Mouse (Mus musculus) hindbrain, embryonic 15.5 days (tissue): ENCODE measurements around the gene Nmi. TPM values are rescaled to one million over a fixed set of nuclear protein-coding genes. Genes with fewer than 3 reads are reported as not detected.

Experiments
- ATAC-seq: fragments of 200-750 bp; cut with Nextera tagmentation; 2 replicates; pipeline ENCODE4 v1.8.0; 2017; ENCODE audit warnings: low read depth, moderate number of reproducible peaks, moderate TSS enrichment; ENCODE audit not compliant: low FRiP score
- H3K27ac ChIP-seq: fragments of 300-500 bp; sonication (generic); replicated peaks from 2 replicates; pipeline ENCODE4 v1.5.1; 2015; ENCODE audit warnings: mild to moderate bottlenecking, inconsistent platforms
- H3K27me3 ChIP-seq: fragments of 300-500 bp; sonication (generic); 2 replicates; pipeline ENCODE4 v1.6.1; 2015; ENCODE audit warnings: control low read depth, inconsistent platforms
- H3K36me3 ChIP-seq: fragments of 300-500 bp; sonication (generic); 2 replicates; pipeline ENCODE4 v1.6.1; 2015; ENCODE audit warnings: control low read depth, inconsistent platforms
- H3K4me1 ChIP-seq: fragments of 300-500 bp; sonication (generic); replicated peaks from 2 replicates; pipeline ENCODE4 v1.6.1; 2015; ENCODE audit warnings: control low read depth, inconsistent platforms
- H3K4me2 ChIP-seq: fragments of 300-500 bp; sonication (generic); 2 replicates; pipeline ENCODE4 v1.6.1; 2015; ENCODE audit warnings: moderate library complexity, mild to moderate bottlenecking, inconsistent platforms
- H3K4me3 ChIP-seq: fragments of 300-500 bp; sonication (generic); 2 replicates; pipeline ENCODE4 v1.5.1; 2015; ENCODE audit warnings: mild to moderate bottlenecking, inconsistent platforms
- H3K9ac ChIP-seq: fragments of 300-500 bp; sonication (generic); 2 replicates; pipeline ENCODE4 v1.6.1; 2015; ENCODE audit warnings: inconsistent platforms
- H3K9me3 ChIP-seq: fragments of 300-500 bp; sonication (generic); 2 replicates; pipeline ENCODE4 v1.6.1; 2016; ENCODE audit warnings: control low read depth, inconsistent platforms
- WGBS: fragments of 180-500 bp; shearing (Covaris S2); methylation state at CpG from one replicate; pipeline ENCODE4 v1.1.7; 2015; 5-methylcytosine and 5-hydroxymethylcytosine counted together
- polyA plus RNA-seq: library from polyadenylated mRNA; unstranded; fragments of >200 nt; fragmentation: Nextera tagmentation; extraction: Ambion mirVana; gene quantifications from 2 replicates; pipeline ENCODE4 v1.2.1, GENCODE M21; 2015

The Nmi gene
- polyA plus RNA-seq, 1 experiment from 2014 or later: 4.4 TPM

GRCm38 (mm10) chr2:51982288-51982687, 9.0 kb upstream of the Nmi start:
- 79% methylated on average over 13 of the region's 13 CpGs for WGBS
- no peak overlapping the region for H3K4me2 ChIP-seq
- H3K9me3 ChIP-seq: no peaks in the 10 kb centered on the region
- H3K4me1 ChIP-seq: no peaks in the 10 kb centered on the region
- H3K27ac ChIP-seq: no peak overlapping the region
- ATAC-seq: no peak
- H3K9ac ChIP-seq: no peak overlapping the region
- H3K27me3 ChIP-seq: no peaks in the 10 kb centered on the region
- no peaks in the 10 kb centered on the region for H3K36me3 ChIP-seq
- no peak overlapping the region for H3K4me3 ChIP-seq

DNA sequence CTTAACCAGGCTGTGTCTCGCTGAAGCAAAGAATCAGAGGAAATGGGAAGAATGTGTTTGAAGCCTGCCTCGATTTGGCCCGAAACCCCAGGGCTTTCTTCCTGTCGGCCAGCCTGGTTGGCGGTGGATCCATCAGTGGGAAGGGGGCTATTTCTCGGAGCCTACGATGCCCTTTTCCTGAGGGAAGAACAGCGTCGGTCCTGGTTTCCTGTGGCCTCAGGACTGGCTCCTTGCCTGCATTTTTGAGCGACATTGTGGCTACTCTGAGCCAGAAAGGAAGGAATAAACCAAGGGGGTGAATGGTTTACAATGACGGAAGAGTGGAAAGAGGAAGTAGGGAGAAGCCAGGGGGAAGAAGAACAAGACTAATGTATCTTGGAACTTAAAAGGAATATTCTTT, 8.3 kb upstream of the Nmi start:
- no peaks in the 10 kb centered on the region for H3K4me1 ChIP-seq
- WGBS: 49% methylated on average over 11 of the region's 11 CpGs
- ATAC-seq: no peak
- H3K4me2 ChIP-seq: peak overlapping the region; percentile 20
- no peak overlapping the region for H3K27ac ChIP-seq
- no peak overlapping the region for H3K9ac ChIP-seq
- no peaks in the 10 kb centered on the region for H3K36me3 ChIP-seq
- no peak overlapping the region for H3K4me3 ChIP-seq
- no peaks in the 10 kb centered on the region for H3K9me3 ChIP-seq
- no peaks in the 10 kb centered on the region for H3K27me3 ChIP-seq

DNA sequence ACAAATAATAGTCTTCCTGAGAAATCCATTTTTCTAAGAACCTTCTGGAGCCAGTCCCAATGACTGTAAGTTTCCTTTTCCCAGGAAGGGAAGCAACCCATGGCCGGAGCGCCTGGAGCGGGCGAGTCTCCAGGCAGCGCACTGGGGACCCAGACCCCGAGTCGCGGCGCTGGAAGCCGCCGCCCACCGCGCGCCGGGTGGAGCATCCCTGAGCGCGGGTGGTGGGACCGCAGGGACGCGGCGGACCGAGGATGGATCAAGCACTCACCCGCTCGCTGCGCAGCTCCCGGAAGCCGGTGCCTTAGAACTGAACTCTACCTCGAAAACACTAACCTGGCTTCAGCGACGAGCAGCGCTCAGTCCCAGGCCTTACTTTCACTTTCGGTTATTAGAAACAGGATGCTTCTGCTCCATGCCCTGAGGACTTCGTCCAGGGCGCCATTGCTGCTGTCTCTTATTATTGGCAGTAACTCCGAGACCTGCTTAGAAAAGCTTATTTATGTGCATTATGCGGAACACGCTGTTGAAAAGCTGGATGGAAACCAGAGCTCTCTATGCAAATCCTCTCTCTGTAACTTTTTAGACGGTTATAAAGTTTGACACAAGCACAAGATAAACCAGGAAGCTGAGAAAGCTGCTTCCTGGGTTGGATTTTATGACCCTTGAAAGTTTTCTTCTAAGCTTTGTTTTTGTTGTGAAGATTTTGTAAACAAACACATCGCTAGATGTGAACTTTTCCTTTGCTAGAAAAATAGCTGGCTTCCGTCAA, 469 bp downstream of the Nmi start:
- Histone ChIP-seq H3K4me1 (0 out of 2 replicates have a peak, but pooled peaks cover 3% of the 10 kb centered on the region), H3K9ac (peak overlapping the region; percentile 53), H3K36me3 (no peaks in the 10 kb centered on the region), H3K27ac (no peak overlapping the region; the same call in 1 of the 2 replicates), H3K4me2 (peak overlapping the region; percentile 88), H3K9me3 (no peaks in the 10 kb centered on the region), H3K4me3 (peak overlapping the region; percentile 54), H3K27me3 (no peaks in the 10 kb centered on the region)
- 3% methylated on average over 40 of the region's 40 CpGs for WGBS
- ATAC-seq: peak; percentile 69

GRCm38 (mm10) chr2:51972142-51972541, 1.2 kb downstream of the Nmi start:
- Histone ChIP-seq H3K4me2 (peak overlapping the region; percentile 88), H3K27me3 (no peaks in the 10 kb centered on the region), H3K27ac (no peak overlapping the region), H3K9me3 (no peaks in the 10 kb centered on the region), H3K9ac (no peak overlapping the region), H3K36me3 (no peaks in the 10 kb centered on the region), H3K4me3 (peak overlapping the region; percentile 54), H3K4me1 (0 out of 2 replicates have a peak, but pooled peaks cover 3% of the 10 kb centered on the region)
- ATAC-seq: no peak
- 64% methylated on average over 5 of the region's 5 CpGs for WGBS

- Histone ChIP-seq H3K4me2 (no peak overlapping the region), H3K9ac (no peak overlapping the region), H3K27ac (no peak overlapping the region), H3K9me3 (no peaks in the 10 kb centered on the region), H3K4me3 (no peak overlapping the region), H3K27me3 (no peaks in the 10 kb centered on the region), H3K36me3 (no peaks in the 10 kb centered on the region), H3K4me1 (0 out of 2 replicates have a peak, but pooled peaks cover 3% of the 10 kb centered on the region)
- no peak for ATAC-seq
- WGBS: 97% methylated on average over 4 of the region's 4 CpGs
Measured at GRCm38 (mm10) chr2:51970897-51971296, 2.4 kb downstream of the Nmi start.

GRCm38 (mm10) chr2:51967288-51967687, 6.0 kb downstream of the Nmi start:
- H3K36me3 ChIP-seq: no peaks in the 10 kb centered on the region
- H3K4me3 ChIP-seq: no peak overlapping the region
- 85% methylated on average over 3 of the region's 3 CpGs for WGBS
- no peak overlapping the region for H3K4me2 ChIP-seq
- no peaks in the 10 kb centered on the region for H3K27me3 ChIP-seq
- H3K9ac ChIP-seq: no peak overlapping the region
- no peak for ATAC-seq
- no peak overlapping the region for H3K27ac ChIP-seq
- H3K4me1 ChIP-seq: no peaks in the 10 kb centered on the region
- no peaks in the 10 kb centered on the region for H3K9me3 ChIP-seq

DNA sequence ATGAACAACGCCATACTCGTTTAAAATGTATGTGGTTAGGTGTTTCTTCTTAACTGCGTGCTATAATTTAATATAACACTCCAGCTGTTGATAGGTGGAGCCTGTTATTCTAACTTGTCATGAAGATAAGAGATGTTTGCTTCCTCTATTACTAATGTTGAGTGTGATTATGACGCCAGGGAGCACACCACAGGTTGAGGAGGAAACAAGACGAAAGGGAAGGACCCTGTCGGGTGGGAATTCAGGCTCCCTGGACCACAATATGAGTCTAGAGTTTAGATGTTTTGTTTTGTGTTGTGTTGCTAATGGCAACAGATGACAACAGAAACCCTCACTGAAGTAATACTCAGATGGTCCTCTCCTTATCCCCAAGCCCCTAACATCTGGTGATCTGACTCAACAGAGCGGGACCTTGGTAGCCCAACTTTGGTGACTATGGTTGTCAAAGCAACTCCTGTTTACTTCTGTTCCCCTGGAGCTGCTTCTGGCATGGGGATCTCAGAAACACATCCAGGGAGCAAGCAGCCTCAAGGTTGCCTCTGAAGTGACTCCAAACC, 19.6 kb downstream of the Nmi start:
- Histone ChIP-seq H3K4me3 (no peak overlapping the region), H3K27me3 (no peaks in the 10 kb centered on the region), H3K36me3 (no peaks in the 10 kb centered on the region), H3K4me2 (no peak overlapping the region), H3K9ac (no peak overlapping the region), H3K4me1 (no peaks in the 10 kb centered on the region), H3K9me3 (no peaks in the 10 kb centered on the region), H3K27ac (no peak overlapping the region)
- no peak for ATAC-seq
- WGBS: 88% methylated on average over 7 of the region's 7 CpGs

- 49% methylated on average over 1 of the region's 1 CpGs for WGBS
Measured at GRCm38 (mm10) chr2:51950876-51951275, 22.4 kb downstream of the Nmi start.

GRCm38 (mm10) chr2:51948105-51948830, 25.0 kb downstream of the Nmi start:
- H3K4me2 ChIP-seq: no peak overlapping the region
- WGBS: 86% methylated on average over 6 of the region's 6 CpGs
- H3K27me3 ChIP-seq: no peaks in the 10 kb centered on the region
- H3K27ac ChIP-seq: no peak overlapping the region
- no peak overlapping the region for H3K4me3 ChIP-seq
- no peaks in the 10 kb centered on the region for H3K4me1 ChIP-seq
- no peak for ATAC-seq
- H3K9ac ChIP-seq: no peak overlapping the region
- no peaks in the 10 kb centered on the region for H3K36me3 ChIP-seq
- H3K9me3 ChIP-seq: no peaks in the 10 kb centered on the region

More at GRCm38 (mm10) chr2:51950876-51951275, 22.4 kb downstream of the Nmi start:
- Histone ChIP-seq H3K4me3 (no peak overlapping the region), H3K9me3 (no peaks in the 10 kb centered on the region), H3K36me3 (no peaks in the 10 kb centered on the region), H3K27me3 (no peaks in the 10 kb centered on the region), H3K4me1 (no peaks in the 10 kb centered on the region), H3K27ac (no peak overlapping the region), H3K9ac (no peak overlapping the region), H3K4me2 (no peak overlapping the region)
- no peak for ATAC-seq

GRCm38 (mm10) chr2:51945812-51946211, 27.5 kb downstream of the Nmi start:
- Histone ChIP-seq H3K27ac (no peak overlapping the region), H3K9me3 (no peaks in the 10 kb centered on the region), H3K4me1 (no peaks in the 10 kb centered on the region), H3K9ac (no peak overlapping the region), H3K27me3 (no peaks in the 10 kb centered on the region), H3K36me3 (no peaks in the 10 kb centered on the region), H3K4me2 (no peak overlapping the region), H3K4me3 (no peak overlapping the region)
- ATAC-seq: no peak
- WGBS: 83% methylated on average over 2 of the region's 2 CpGs

DNA sequence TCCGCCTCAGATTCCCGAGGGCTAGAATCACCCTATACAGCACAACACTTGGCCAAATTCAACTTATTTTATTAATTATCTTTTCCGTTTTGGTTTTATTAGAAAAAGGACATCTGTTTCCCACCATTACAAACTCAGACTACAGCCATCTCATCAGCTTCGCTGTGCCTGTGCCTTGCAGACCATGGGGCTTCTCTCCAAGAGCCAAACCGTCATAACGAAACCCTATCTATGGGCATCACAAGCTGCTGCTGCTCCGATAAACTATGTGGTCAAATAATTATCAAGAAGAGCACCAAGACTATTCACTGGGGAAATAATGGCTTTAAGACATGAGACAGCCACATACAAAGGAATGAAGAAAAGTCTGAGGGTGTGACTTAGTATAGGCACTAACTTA, 31.5 kb downstream of the Nmi start:
- Histone ChIP-seq H3K4me3 (no peak overlapping the region), H3K27ac (no peak overlapping the region), H3K4me2 (no peak overlapping the region), H3K9me3 (no peaks in the 10 kb centered on the region), H3K9ac (no peak overlapping the region), H3K4me1 (no peaks in the 10 kb centered on the region), H3K27me3 (no peaks in the 10 kb centered on the region), H3K36me3 (no peaks in the 10 kb centered on the region)
- ATAC-seq: no peak
- 90% methylated on average over 7 of the region's 7 CpGs for WGBS

- no peak for ATAC-seq
- H3K27me3 ChIP-seq: 0 out of 2 replicates have a peak, but pooled peaks cover 2% of the 10 kb centered on the region
- H3K4me2 ChIP-seq: no peak overlapping the region
- 93% methylated on average over 3 of the region's 3 CpGs for WGBS
- H3K27ac ChIP-seq: no peak overlapping the region
- H3K9me3 ChIP-seq: no peaks in the 10 kb centered on the region
- H3K4me1 ChIP-seq: peaks cover 11% of the 10 kb centered on the region
- no peak overlapping the region for H3K4me3 ChIP-seq
- H3K9ac ChIP-seq: no peak overlapping the region
- H3K36me3 ChIP-seq: no peaks in the 10 kb centered on the region
Measured at GRCm38 (mm10) chr2:51938750-51939149, 34.5 kb downstream of the Nmi start.
